In genomic region chr10:117417470-117417767, GRCm38 (mm10) we compare ENCODE assay signal across 9 mouse cellular contexts. TPM values are rescaled to one million over a fixed set of nuclear protein-coding genes. Genes with fewer than 3 reads are reported as not detected.
A peak's percentile ranks its signal among the peaks of the same experiment; 100 is the strongest.
DNase-seq lines count a peak whose midpoint lies in the region; ATAC-seq lines count a peak whose summit lies in the region.
"Had no signal": no experiment of that assay in that cellular context is flagged by ENCODE, and none has a peak within 500 bp of the region (broad histone marks: within the 10 kb centered on the region; RNA-seq: fewer than 3 reads in every experiment).

No protein-coding gene starts in this region.

- intact Hi-C loops in heart, postnatal 36 days (cut with DNase I) = no loop called here

- H3K36me3 ChIP-seq in hindbrain, embryonic 10.5 days = no peaks in the 10 kb centered on the region
- no peaks in the 10 kb centered on the region for H3K36me3 ChIP-seq in stomach, embryonic 14.5 days (ENCODE audit: control insufficient read depth, insufficient read depth, low read length)

- no peak; the same call in 1 of the 2 replicates for ATAC-seq in stomach, embryonic 14.5 days (ENCODE audit: insufficient number of reproducible peaks, insufficient read depth, low FRiP score, low read depth)
- ATAC-seq: Patski had no signal

- peaks cover 30% of the 10 kb centered on the region for H3K4me1 ChIP-seq in hindbrain, embryonic 10.5 days (replicated peaks)
- peaks cover 3% of the 10 kb centered on the region; the same call in 1 of the 2 replicates for H3K4me1 ChIP-seq in stomach, embryonic 14.5 days (ENCODE audit: control insufficient read depth, insufficient read depth, low read length)

- peak overlapping the region; percentile 44 for H3K4me2 ChIP-seq in stomach, embryonic 14.5 days (replicated peaks; ENCODE audit: low read depth, low read length)

- H3K27me3 ChIP-seq in hindbrain, embryonic 10.5 days (ENCODE audit: insufficient read depth, poor library complexity, severe bottlenecking) = peaks cover 5% of the 10 kb centered on the region; the same call in 1 of the 2 replicates
- H3K27me3 ChIP-seq in stomach, embryonic 14.5 days (ENCODE audit: control insufficient read depth, insufficient read depth, low read length) = no peaks in the 10 kb centered on the region

- H3K4me3 ChIP-seq in hindbrain, embryonic 10.5 days = peak overlapping the region; percentile 43
- H3K4me3 ChIP-seq in stomach, embryonic 14.5 days (ENCODE audit: low read depth, low read length) = peak overlapping the region; percentile 18; the same call in 1 of the 2 replicates

- DNase-seq in heart, adult 11 months = peak; percentile 94
- no peak for DNase-seq in heart, postnatal 36 days
- peak; percentile 91 for DNase-seq in MN1 (ENCODE audit: low spot score)
- DNase-seq in hindbrain, embryonic 10.5 days (ENCODE audit: low spot score) = peak; percentile 25
- DNase-seq in lung, postnatal 25 days (ENCODE audit: low spot score) = peak; percentile 55
- no peak for DNase-seq in cerebellum, adult 18-20 months
- DNase-seq in adrenal gland, postnatal 36 days = no peak

- 0 out of 2 replicates have a peak overlapping the region, but pooled peaks have one; percentile 6 for H3K9ac ChIP-seq in stomach, embryonic 14.5 days (replicated peaks; ENCODE audit: low read depth, low read length)

- H3K9me3 ChIP-seq in hindbrain, embryonic 10.5 days = no peaks in the 10 kb centered on the region
- H3K9me3 ChIP-seq in stomach, embryonic 14.5 days (ENCODE audit: control insufficient read depth, low read depth, low read length) = no peaks in the 10 kb centered on the region

- peak overlapping the region; percentile 59; the same call in 1 of the 2 replicates for H3K27ac ChIP-seq in hindbrain, embryonic 10.5 days
- H3K27ac ChIP-seq in stomach, embryonic 14.5 days (ENCODE audit: low read length) = no peak overlapping the region

- WGBS in hindbrain, embryonic 10.5 days = 62% methylated on average over 9 of the region's 9 CpGs
- WGBS in stomach, embryonic 14.5 days = 37% methylated on average over 9 of the region's 9 CpGs

RNA-seq across cellular contexts. Expression of gene Cpsf6, which starts 37.6 kb away (rescaled TPM):
- 10 to 100 TPM; 30.0 to 33.7 TPM for total RNA-seq in heart, postnatal 36 days (2021)
- polyA plus RNA-seq in hindbrain, embryonic 10.5 days (2016; fragmentation: Nextera tagmentation; extraction: Ambion mirVana) = 188 and 221 TPM in 2 replicates
- polyA plus RNA-seq in stomach, embryonic 14.5 days (2014; fragmentation: Nextera tagmentation; extraction: Ambion mirVana) = 173 and 185 TPM in 2 replicates
- 10 to 100 TPM; 61.3 to 77.6 TPM for total RNA-seq in adrenal gland, postnatal 36 days (2021)

Comparison
In these comparisons a context has a peak if more than half of its experiments do, and no peak if none do; other contexts are left out.
1. DNase-seq: peak in heart, adult 11 months (single experiment), MN1 (single experiment), hindbrain, embryonic 10.5 days (single experiment) and lung, postnatal 25 days (single experiment); none in heart, postnatal 36 days (0 of 2), cerebellum, adult 18-20 months (0 of 2) and adrenal gland, postnatal 36 days (0 of 2).